Mouse (Mus musculus) limb, embryonic 11.5 days (tissue): ENCODE measurements around the gene Pmpca. TPM values are rescaled to one million over a fixed set of nuclear protein-coding genes. Genes with fewer than 3 reads are reported as not detected.

Experiments used
- ATAC-seq: fragments of 200-750 bp; cut with Nextera tagmentation; 2 replicates; pipeline ENCODE4 v1.8.0; 2017; ENCODE audit warnings: low read depth; ENCODE audit not compliant: insufficient number of reproducible peaks, low FRiP score, low TSS enrichment
- DNase-seq: peaks from one replicate; pipeline ENCODE4 v3.0.0-alpha.2; 2015; ENCODE audit warnings: low spot score
- H3K27ac ChIP-seq: fragments of 300-500 bp; sonication (generic); replicated peaks from 2 replicates; pipeline ENCODE4 v1.5.1; 2014; ENCODE audit warnings: low read depth, mild to moderate bottlenecking, low read length
- H3K27me3 ChIP-seq: fragments of 300-500 bp; sonication (generic); 2 replicates; pipeline ENCODE4 v1.6.1; 2014; ENCODE audit warnings: mild to moderate bottlenecking, low read length, mixed read lengths; ENCODE audit not compliant: control insufficient read depth, insufficient read depth
- H3K36me3 ChIP-seq: fragments of 300-500 bp; sonication (generic); 2 replicates; pipeline ENCODE4 v1.6.1; 2014; ENCODE audit warnings: mild to moderate bottlenecking, low read length, moderate library complexity, mixed read lengths; ENCODE audit not compliant: control insufficient read depth, insufficient read depth
- H3K4me1 ChIP-seq: fragments of 300-500 bp; sonication (generic); 2 replicates; pipeline ENCODE4 v1.6.1; 2014; ENCODE audit warnings: low read length, mixed read lengths; ENCODE audit not compliant: control insufficient read depth, insufficient read depth
- H3K4me2 ChIP-seq: fragments of 300-500 bp; sonication (generic); 2 replicates; pipeline ENCODE4 v1.6.1; 2014; ENCODE audit warnings: low read depth, mild to moderate bottlenecking, moderate library complexity; ENCODE audit not compliant: severe bottlenecking
- H3K4me3 ChIP-seq: fragments of 300-500 bp; sonication (generic); 2 replicates; pipeline ENCODE4 v1.5.1; 2014; ENCODE audit warnings: low read depth, low read length
- H3K9ac ChIP-seq: fragments of 300-500 bp; sonication (generic); 2 replicates; pipeline ENCODE4 v1.6.1; 2014; ENCODE audit warnings: mild to moderate bottlenecking, low read length
- H3K9me3 ChIP-seq: fragments of 300-500 bp; sonication (generic); 2 replicates; pipeline ENCODE4 v1.6.1; 2016; ENCODE audit warnings: low read length; ENCODE audit not compliant: control insufficient read depth
- WGBS: fragments of 180-500 bp; shearing (Covaris S2); extraction: QIAGEN DNeasy Blood & Tissue Kit; methylation state at CpG from one replicate; pipeline ENCODE4 v1.1.7; 2014; 5-methylcytosine and 5-hydroxymethylcytosine counted together
- polyA plus RNA-seq: library from polyadenylated mRNA; unstranded; fragments of >200 nt; fragmentation: Nextera tagmentation; extraction: Ambion mirVana; gene quantifications from 2 replicates; pipeline ENCODE4 v1.2.1, GENCODE M21; 2014

The Pmpca gene
- polyA plus RNA-seq, 1 experiment from 2014 or later: 99.8 TPM

- Histone ChIP-seq H3K9ac (no peak overlapping the region), H3K27ac (no peak overlapping the region), H3K9me3 (no peaks in the 10 kb centered on the region), H3K36me3 (peaks cover 43% of the 10 kb centered on the region), H3K4me2 (no peak overlapping the region), H3K27me3 (no peaks in the 10 kb centered on the region), H3K4me3 (no peak overlapping the region), H3K4me1 (no peaks in the 10 kb centered on the region)
- ATAC-seq (no peak), DNase-seq (no peak)
- 94% methylated on average over 1 of the region's 1 CpGs for whole genome bisulfite sequencing
These were observed 33.9 kb downstream of the Pmpca start for GRCm38 (mm10) chr2:26423086-26423485.

- Histone ChIP-seq H3K9ac (no peak overlapping the region), H3K4me2 (no peak overlapping the region), H3K4me1 (no peaks in the 10 kb centered on the region), H3K27me3 (no peaks in the 10 kb centered on the region), H3K27ac (no peak overlapping the region), H3K36me3 (peaks cover 50% of the 10 kb centered on the region), H3K4me3 (no peak overlapping the region), H3K9me3 (no peaks in the 10 kb centered on the region)
- no peak for DNase-seq
- WGBS: 98% methylated on average over 2 of the region's 2 CpGs
- no peak for ATAC-seq
These were observed 35.4 kb downstream of the Pmpca start for GRCm38 (mm10) chr2:26424541-26424940.

- Histone ChIP-seq H3K4me2 (no peak overlapping the region), H3K27ac (no peak overlapping the region), H3K4me1 (no peaks in the 10 kb centered on the region), H3K36me3 (peaks cover 42% of the 10 kb centered on the region), H3K4me3 (no peak overlapping the region), H3K9ac (no peak overlapping the region), H3K27me3 (no peaks in the 10 kb centered on the region), H3K9me3 (no peaks in the 10 kb centered on the region)
- ATAC-seq (no peak), DNase-seq (no peak)
- 93% methylated on average over 5 of the region's 5 CpGs for WGBS
These were observed 40.7 kb downstream of the Pmpca start for GRCm38 (mm10) chr2:26429851-26430250.

GRCm38 (mm10) chr2:26434791-26435572 lies 45.8 kb downstream of the Pmpca start:
- no peak for ATAC-seq

GRCm38 (mm10) chr2:26437221-26437620 lies 48.1 kb downstream of the Pmpca start:
- no peak overlapping the region for H3K9ac ChIP-seq
- H3K27me3 ChIP-seq: no peaks in the 10 kb centered on the region
- peaks cover 29% of the 10 kb centered on the region for H3K36me3 ChIP-seq
- H3K4me2 ChIP-seq: no peak overlapping the region
- no peak for DNase-seq
- no peak overlapping the region for H3K4me3 ChIP-seq
- no peak for ATAC-seq
- H3K9me3 ChIP-seq: no peaks in the 10 kb centered on the region
- no peaks in the 10 kb centered on the region for H3K4me1 ChIP-seq
- 81% methylated on average over 4 of the region's 4 CpGs for WGBS
- no peak overlapping the region for H3K27ac ChIP-seq

More at GRCm38 (mm10) chr2:26434791-26435572, 45.8 kb downstream of the Pmpca start:
- H3K4me2 ChIP-seq: no peak overlapping the region
- no peaks in the 10 kb centered on the region for H3K27me3 ChIP-seq
- 89% methylated on average over 7 of the region's 7 CpGs for WGBS
- no peak for DNase-seq
- no peaks in the 10 kb centered on the region for H3K9me3 ChIP-seq
- H3K27ac ChIP-seq: no peak overlapping the region
- no peaks in the 10 kb centered on the region for H3K4me1 ChIP-seq
- H3K36me3 ChIP-seq: peaks cover 24% of the 10 kb centered on the region
- H3K4me3 ChIP-seq: no peak overlapping the region
- H3K9ac ChIP-seq: no peak overlapping the region

GRCm38 (mm10) chr2:26438373-26438772 lies 49.2 kb downstream of the Pmpca start:
- H3K4me1 ChIP-seq: no peaks in the 10 kb centered on the region; the same call in 1 of the 2 replicates
- ATAC-seq (no peak), DNase-seq (no peak)
- no peaks in the 10 kb centered on the region for H3K9me3 ChIP-seq
- WGBS: 94% methylated on average over 7 of the region's 7 CpGs
- no peak overlapping the region for H3K27ac ChIP-seq
- H3K27me3 ChIP-seq: no peaks in the 10 kb centered on the region
- H3K36me3 ChIP-seq: peaks cover 29% of the 10 kb centered on the region
- H3K9ac ChIP-seq: no peak overlapping the region
- no peak overlapping the region for H3K4me3 ChIP-seq
- H3K4me2 ChIP-seq: no peak overlapping the region

- ATAC-seq (no peak), DNase-seq (no peak)
- WGBS: 92% methylated on average over 6 of the region's 6 CpGs
- Histone ChIP-seq H3K9me3 (no peaks in the 10 kb centered on the region), H3K4me1 (peaks cover 7% of the 10 kb centered on the region; the same call in 1 of the 2 replicates), H3K9ac (no peak overlapping the region), H3K36me3 (peaks cover 24% of the 10 kb centered on the region), H3K4me2 (no peak overlapping the region), H3K27me3 (no peaks in the 10 kb centered on the region), H3K27ac (no peak overlapping the region), H3K4me3 (no peak overlapping the region)
These were observed 50.5 kb downstream of the Pmpca start for GRCm38 (mm10) chr2:26439671-26440070.

GRCm38 (mm10) chr2:26441261-26441660 lies 52.1 kb downstream of the Pmpca start:
- H3K4me2 ChIP-seq: no peak overlapping the region
- H3K36me3 ChIP-seq: peaks cover 21% of the 10 kb centered on the region
- H3K9me3 ChIP-seq: no peaks in the 10 kb centered on the region
- no peak overlapping the region for H3K4me3 ChIP-seq
- peaks cover 7% of the 10 kb centered on the region; the same call in 1 of the 2 replicates for H3K4me1 ChIP-seq
- ATAC-seq: no peak
- H3K27me3 ChIP-seq: no peaks in the 10 kb centered on the region
- no peak overlapping the region for H3K27ac ChIP-seq
- DNase-seq: no peak
- H3K9ac ChIP-seq: no peak overlapping the region
- WGBS: 94% methylated on average over 4 of the region's 4 CpGs
